Mouse (Mus musculus): ENCODE data around the gene Ccr7.
A peak's percentile ranks its signal among the peaks of the same experiment; 100 is the strongest.

Ccr7 gene

GRCm38 (mm10) chr11:99136961-99137360 is 17.9 kb downstream of the Ccr7 start:
- DNase-seq: no peak

GRCm38 (mm10) chr11:99136361-99136760 is 18.5 kb downstream of the Ccr7 start:
- DNase-seq: no peak

DNA sequence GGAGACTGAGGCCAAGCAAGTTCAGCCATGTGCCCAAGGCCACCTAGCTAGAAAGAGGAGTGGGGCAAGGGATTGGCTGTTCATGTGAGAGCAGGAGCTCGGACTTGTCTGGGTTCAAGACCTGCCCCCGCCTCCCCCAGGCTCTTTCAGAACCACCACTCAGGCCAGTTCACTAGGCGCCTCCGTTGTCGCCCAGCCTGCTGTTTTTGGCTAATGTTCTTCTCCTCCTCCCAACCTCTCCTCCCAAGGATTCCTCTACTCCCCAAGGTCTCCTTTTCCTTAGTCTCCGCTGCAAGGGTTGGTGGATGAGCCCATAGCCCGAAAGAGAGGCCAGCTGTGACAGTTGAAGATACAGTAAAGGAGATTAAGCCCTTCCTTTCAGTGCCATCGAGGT is 19.8 kb downstream of the Ccr7 start:
- DNase-seq: no peak

DNA sequence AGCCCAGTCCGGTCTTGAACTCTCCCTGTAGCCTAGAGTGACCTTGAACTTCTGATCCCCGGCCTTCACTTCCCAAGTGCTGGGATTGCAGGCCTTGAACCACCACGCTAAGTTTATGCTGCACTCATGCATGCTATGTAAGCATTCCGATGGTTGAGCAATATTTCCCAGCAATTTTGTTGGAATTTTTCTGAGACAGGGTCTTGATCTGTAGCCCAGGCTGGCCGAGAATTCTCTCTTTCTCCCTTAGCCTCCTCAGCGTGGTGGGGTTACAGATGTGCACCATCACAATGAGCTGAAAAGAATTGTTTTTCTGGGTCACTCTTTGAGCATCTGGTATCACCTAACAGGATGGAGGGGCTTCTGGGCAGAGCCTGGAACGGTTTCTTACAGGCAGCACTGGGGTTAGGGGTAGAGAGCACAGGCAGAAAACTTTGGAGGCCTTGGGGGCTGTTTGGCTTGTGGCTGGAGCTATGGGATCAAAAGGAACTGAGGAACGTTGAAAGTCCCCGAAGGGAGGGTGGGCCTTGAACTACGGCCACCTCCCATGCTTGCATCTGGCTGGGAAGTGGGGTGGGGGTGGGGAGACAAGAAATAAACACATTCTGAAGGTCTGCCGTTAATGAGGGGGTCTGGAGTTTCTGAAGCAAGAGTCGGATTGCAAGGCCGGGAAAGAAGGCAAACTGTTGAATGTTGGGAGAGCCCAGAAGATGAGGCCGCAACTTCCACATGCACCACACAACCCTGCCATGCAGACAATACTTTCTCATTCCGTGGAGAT is 20.4 kb downstream of the Ccr7 start:
- DNase-seq: no peak

DNA sequence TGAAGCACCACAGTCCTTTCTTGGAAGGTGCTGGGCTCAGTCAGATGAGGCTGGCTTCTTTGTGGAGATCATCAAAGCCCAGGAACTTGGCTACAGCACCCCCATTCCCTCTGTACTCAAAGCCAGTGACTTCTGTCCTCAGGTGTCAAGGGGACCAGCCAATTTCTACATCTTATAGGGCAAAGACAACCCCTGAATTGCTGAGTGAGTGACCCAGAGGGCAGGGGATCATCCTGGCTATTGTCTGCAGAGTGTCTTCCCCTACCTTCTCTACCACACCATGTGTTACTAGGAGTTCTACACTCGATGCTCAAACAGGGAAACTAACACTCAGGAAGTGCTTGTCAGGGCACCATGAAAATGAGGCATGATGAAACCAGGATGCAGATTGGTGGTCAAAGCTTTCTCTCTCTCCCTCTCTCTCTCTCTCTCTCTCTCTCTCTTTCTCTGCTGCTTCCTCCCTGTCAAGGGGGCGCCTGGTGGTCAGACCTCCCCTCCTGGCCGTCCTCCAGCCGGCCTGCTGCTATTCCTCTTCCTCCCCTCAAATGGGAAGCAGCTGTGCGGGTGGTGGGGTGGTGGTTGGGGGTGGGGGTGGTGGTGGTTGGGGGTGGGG is 21.5 kb downstream of the Ccr7 start:
- DNase-seq: no peak

DNA sequence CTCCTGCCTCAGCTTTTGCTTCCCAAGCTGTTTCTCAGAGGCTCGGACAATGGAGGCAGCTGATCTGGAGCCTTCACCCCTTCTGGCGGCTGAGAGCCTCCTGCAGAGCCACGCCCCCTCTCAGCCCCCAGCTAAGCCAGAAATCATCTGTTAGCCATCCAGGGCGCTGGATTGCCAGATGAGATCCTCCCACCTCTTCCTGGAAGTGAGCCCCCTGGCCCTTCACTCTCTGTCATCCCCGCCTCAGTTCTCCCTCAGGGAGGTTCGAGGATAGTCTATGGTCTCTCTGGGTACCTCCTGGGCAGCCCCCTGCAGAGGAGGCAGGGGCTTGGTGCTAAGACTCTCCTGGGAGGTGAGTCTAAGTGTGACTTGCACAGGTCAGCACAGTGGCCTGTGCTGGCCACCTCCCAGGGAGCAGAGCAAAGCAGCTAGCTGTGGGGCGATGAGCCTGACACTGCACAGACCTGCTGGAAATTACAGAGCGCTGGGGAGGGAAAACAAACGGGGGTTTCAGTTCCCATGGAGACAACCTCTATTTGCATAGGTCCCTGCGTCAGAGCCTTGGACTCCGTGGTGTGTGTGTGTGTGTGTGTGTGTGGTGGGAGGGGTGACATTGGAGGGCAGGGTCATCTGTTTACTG is 22.7 kb downstream of the Ccr7 start:
- peak; percentile 55 to 71 for DNase-seq

DNA sequence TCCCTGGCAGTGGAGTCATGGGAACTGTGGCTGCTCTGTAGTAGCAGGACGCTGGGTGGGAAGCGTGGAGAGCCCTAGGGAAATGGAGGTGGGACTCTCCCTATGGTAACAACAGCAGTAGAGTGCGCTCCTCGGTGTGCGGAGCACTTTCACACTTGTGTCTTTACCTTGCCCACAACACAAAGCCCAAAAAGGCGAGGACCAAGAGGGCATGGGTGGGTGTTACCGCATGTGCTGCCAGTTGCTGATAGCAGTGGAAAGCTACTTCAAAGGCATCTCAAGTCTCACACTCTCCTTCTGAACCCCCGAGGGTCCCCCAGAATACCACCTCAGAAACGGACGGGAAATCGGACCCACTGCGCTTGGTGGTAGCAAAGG is 23.4 kb downstream of the Ccr7 start:
- no peak for DNase-seq

- DNase-seq: no peak
Observed at GRCm38 (mm10) chr11:99130736-99131462, 24.0 kb downstream of the Ccr7 start.

- no peak for DNase-seq
Observed at GRCm38 (mm10) chr11:99129287-99129686, 25.6 kb downstream of the Ccr7 start.

DNA sequence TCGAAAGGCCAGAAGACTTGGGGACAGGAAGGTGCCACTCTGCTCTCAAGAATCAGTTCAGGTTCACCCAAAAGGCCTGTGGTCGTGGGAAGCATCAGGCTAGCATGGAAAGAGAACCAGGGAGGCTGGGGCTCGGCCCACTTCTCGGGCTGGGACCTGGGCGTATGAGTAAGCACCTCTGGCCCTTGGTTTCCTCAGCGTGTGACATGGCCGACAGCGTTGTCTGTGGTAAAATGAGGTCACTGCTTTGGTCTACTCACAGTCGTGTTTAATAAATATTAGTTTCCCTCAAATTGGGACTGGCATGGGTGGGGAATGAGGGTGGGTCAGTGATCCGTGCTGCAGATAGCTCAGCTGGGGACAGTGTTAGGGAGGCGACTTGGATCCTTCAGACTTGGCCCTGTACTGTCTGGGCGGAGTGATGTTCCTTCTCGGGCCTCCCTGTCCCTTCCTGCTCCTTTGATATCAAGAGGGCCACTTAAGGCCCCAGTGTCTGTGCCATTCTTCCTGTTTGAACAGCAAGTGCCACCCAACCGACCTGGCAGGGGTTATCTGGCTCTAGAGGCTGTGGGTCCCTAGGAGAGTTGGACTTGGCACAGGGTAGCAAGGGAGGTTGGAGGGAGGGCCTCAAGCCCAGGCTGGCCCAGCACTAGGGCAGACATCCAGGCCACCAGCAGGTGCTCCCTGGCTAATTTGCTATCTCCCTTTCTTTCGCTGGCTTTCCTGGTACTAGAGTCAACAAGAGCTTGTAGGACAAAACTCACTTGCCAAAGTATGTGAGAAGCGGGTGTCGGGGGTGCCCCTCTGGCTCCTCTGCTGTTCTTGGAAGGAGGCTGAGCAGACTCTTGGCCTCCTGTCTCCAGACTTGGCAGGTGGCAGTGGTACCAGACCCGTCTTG is 26.8 kb downstream of the Ccr7 start:
- peak; percentile 67 to 76 for DNase-seq

DNA sequence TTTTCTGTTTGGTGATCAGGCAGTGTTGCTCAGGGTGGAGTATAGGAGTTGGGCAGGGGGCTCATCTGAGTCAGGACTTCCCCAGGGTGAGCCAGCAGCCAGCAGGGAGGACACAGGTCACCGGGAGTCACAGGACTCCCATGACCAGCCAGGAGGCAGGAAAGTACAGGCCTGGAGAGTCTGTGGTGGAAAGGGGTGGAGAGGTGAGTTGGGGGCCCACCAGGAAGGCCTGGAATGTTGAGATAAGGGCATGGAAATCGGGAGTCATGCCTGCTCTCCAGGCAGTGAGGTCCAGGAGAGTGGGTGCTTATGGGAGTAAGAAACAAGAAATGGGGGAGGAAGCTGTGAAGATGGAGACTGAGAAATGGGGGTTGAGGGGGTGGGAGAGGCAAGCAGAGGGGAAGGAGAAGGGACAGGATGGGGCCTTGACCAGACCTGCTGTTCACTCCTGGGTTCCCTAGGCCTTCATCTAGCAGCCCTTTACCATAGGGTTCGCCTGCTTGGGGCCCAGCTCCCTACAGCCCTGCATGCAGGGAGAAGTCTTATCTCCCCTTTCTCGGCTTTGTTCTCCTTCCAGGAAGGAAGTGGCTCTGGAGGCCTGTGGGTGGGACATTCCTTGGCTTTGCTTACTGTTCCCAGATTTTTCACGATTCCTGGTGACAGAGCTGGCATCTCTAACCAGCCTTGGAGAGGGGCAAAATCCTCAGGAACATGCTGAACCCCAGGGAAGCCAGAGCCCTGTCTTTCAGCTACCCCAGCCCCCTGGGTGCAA is 28.2 kb downstream of the Ccr7 start:
- DNase-seq: no peak

DNA sequence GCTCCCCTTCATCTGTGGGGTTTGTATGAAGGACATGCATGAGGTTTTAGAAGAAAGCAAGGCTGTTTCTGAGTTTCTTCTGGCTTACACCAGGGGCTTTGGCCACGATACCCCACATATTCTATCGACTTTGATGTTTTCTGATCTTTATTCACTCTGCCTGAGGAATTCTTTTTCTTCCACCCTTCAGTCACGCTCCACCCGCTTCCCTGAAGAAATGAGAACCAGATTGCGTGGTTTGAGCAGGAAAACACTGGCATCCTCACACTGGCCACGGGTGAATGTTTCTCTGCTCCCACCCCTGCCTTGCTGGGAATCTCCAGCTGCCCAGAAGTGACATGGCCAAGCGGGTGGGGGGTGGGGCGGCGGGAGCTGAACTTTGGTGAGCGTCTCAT is 30.2 kb downstream of the Ccr7 start:
- no peak for DNase-seq

- peak; percentile 83 to 84 for DNase-seq
Observed at GRCm38 (mm10) chr11:99123977-99124634, 30.8 kb downstream of the Ccr7 start.

DNA sequence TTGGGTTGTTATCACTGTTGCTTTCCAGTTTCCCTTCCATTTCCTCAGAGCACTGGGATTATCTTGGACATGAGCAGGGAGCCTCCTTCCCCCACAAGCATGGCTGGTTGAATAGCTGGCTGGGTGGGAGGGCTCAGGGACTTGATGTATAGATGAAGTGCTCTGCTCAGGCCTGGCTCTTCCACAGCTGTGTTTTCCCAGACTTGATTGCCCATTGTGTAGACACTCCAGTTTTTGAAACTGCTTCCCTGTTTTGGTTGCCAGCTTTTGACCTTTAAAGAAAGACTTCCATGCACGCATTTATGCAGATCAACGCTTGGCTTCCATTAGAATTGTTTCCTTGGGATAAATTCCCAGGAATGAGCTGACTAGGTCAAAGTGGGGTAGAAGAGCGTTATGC is 32.2 kb downstream of the Ccr7 start:
- DNase-seq: no peak

DNA sequence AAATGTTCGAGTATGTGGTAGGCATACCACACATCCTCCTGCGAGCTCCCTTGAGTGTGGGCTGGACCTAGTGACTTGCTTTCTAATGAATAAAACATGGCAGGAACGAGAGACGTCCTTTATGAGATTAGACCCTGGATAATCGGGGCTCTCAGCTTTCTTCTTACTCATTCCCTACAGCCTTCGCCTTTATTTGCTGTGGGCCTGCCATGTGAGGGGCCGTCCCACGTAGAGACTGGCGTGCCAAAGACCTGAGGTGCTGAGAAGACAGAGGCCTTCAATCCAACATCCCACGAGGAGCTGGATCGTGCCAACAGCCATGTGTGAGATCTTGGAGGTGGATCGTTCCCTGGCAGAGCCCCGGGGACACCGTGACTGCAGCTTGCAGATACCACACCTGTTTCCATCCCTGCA is 33.7 kb downstream of the Ccr7 start:
- DNase-seq: no peak

- DNase-seq: peak; percentile 60 to 74
Observed at GRCm38 (mm10) chr11:99120524-99121217, 34.2 kb downstream of the Ccr7 start.

DNA sequence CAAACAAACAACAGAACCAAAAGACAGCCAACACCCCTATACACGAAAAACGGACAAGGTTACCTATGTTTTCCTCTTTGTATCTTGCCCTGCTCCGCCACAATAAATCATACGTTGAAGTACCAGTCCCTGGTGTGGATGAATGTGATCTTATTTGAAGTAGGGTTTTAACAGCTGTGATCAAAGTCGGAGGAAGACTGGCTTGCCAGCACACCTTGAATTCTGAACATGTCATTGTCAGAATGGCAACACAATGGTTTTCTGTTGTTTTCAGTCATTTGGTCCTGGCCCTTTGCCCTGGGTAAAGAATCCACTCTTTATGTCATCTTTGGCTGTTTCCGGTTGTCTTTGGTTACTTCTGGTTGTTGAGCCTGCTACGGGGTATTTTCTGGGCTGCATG is 35.9 kb downstream of the Ccr7 start:
- DNase-seq: no peak

GRCm38 (mm10) chr11:99118420-99118819 is 36.5 kb downstream of the Ccr7 start:
- DNase-seq: no peak

DNA sequence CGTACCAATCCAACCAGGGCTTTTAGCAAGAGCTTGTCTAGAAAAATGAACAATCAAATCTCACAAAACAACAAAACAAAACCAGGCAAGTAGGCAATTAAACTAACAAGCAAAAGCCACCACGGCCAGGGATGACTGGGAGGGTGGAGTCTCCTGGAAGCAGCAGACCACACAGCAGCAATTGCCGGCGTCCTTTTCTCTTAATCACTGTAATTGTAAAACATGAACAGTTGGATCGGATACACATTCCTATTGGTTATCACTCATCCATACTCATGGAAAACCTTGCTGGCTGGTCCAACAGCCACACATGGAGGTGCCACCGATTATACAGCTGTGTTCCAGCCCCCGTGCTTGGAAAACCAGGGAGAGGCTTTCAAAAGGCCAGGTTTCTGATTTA is 37.0 kb downstream of the Ccr7 start:
- DNase-seq: no peak

GRCm38 (mm10) chr11:99115940-99116339 is 38.9 kb downstream of the Ccr7 start:
- no peak for DNase-seq
